Mouse (Mus musculus) neural tube, embryonic 11.5 days (tissue): ENCODE data around the gene Ece1. TPM values are rescaled to one million over a fixed set of nuclear protein-coding genes. Genes with fewer than 3 reads are reported as not detected.
"Not testable (repeated sequence)": the region's sequence is repeated elsewhere in the genome, so short reads cannot be mapped to it uniquely, and the experiment has no call there.

Source experiments
- ATAC-seq: fragments of 200-750 bp; cut with Nextera tagmentation; 2 replicates; pipeline ENCODE4 v1.8.0; 2017; ENCODE audit warnings: moderate number of reproducible peaks, mild to moderate bottlenecking, moderate TSS enrichment, moderate library complexity; ENCODE audit not compliant: insufficient read depth, low FRiP score, low TSS enrichment
- DNase-seq: peaks from one replicate; pipeline ENCODE4 v3.0.0-alpha.2; 2015; ENCODE audit warnings: low spot score
- H3K27ac ChIP-seq: fragments of 300-500 bp; sonication (generic); 2 replicates; pipeline ENCODE4 v1.5.1; 2014; ENCODE audit warnings: low read depth, mild to moderate bottlenecking, low read length
- H3K27me3 ChIP-seq: fragments of 300-500 bp; sonication (generic); 2 replicates; pipeline ENCODE4 v1.6.1; 2014; ENCODE audit warnings: mild to moderate bottlenecking, low read length, mixed read lengths; ENCODE audit not compliant: control insufficient read depth, insufficient read depth
- H3K36me3 ChIP-seq: fragments of 300-500 bp; sonication (generic); 2 replicates; pipeline ENCODE4 v1.6.1; 2014; ENCODE audit warnings: mild to moderate bottlenecking, low read length, moderate library complexity, mixed read lengths; ENCODE audit not compliant: control insufficient read depth, insufficient read depth
- H3K4me1 ChIP-seq: fragments of 300-500 bp; sonication (generic); 2 replicates; pipeline ENCODE4 v1.6.1; 2014; ENCODE audit warnings: low read length, mixed read lengths; ENCODE audit not compliant: control insufficient read depth, insufficient read depth
- H3K4me2 ChIP-seq: fragments of 300-500 bp; sonication (generic); 2 replicates; pipeline ENCODE4 v1.6.1; 2014; ENCODE audit warnings: low read depth, mild to moderate bottlenecking, moderate library complexity
- H3K4me3 ChIP-seq: fragments of 300-500 bp; sonication (generic); 2 replicates; pipeline ENCODE4 v1.5.1; 2014; ENCODE audit warnings: low read depth, low read length
- H3K9ac ChIP-seq: fragments of 300-500 bp; sonication (generic); 2 replicates; pipeline ENCODE4 v1.6.1; 2014; ENCODE audit warnings: mild to moderate bottlenecking, low read length
- H3K9me3 ChIP-seq: fragments of 300-500 bp; sonication (generic); 2 replicates; pipeline ENCODE4 v1.6.1; 2016; ENCODE audit warnings: low read length; ENCODE audit not compliant: control insufficient read depth
- WGBS: fragments of 180-500 bp; shearing (Covaris S2); extraction: QIAGEN DNeasy Blood & Tissue Kit; methylation state at CpG from one replicate; pipeline ENCODE4 v1.1.7; 2014; 5-methylcytosine and 5-hydroxymethylcytosine counted together
- polyA plus RNA-seq: library from polyadenylated mRNA; unstranded; fragments of >200 nt; fragmentation: Nextera tagmentation; extraction: Ambion mirVana; gene quantifications from 2 replicates; pipeline ENCODE4 v1.2.1, GENCODE M21; 2014

Gene Ece1
- polyA plus RNA-seq, 1 experiment from 2014 or later, result 39.8 TPM

DNA sequence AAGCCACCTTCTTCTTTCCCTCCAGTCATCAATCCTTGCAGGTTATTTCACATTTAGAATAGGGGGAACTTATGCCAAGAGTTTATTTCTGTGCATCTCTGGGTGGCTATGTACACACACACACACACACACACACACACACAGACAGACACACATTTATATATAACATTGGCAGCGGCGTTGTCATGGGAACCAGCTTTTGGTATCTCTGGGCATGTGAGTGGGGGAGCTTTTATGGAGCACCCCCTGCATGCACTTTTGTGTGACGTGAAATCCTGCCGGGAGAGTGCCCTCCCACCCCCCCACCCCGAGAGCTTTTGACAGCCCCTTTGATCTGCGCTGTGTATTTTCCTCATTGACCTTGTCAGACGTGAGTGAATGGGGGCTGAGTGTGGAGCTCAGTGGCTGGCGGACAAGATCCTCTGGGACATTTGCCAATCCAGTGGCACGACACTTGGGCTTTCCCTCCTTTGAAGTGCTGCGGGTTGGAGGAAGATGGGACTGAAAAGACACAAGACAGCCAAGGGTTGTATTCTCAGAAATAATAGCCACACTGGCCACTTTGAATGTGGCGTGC lies 108.7 kb downstream of the Ece1 start:
- H3K4me3 ChIP-seq, H3K4me2 ChIP-seq, H3K27me3 ChIP-seq, DNase-seq, H3K9me3 ChIP-seq, H3K4me1 ChIP-seq, H3K27ac ChIP-seq, H3K9ac ChIP-seq, H3K36me3 ChIP-seq: not testable (repeated sequence)
- no CpG with 5 or more reads among the region's 11 CpGs for WGBS
- ATAC-seq, result peak; percentile 58; the same call in 1 of the 2 replicates

DNA sequence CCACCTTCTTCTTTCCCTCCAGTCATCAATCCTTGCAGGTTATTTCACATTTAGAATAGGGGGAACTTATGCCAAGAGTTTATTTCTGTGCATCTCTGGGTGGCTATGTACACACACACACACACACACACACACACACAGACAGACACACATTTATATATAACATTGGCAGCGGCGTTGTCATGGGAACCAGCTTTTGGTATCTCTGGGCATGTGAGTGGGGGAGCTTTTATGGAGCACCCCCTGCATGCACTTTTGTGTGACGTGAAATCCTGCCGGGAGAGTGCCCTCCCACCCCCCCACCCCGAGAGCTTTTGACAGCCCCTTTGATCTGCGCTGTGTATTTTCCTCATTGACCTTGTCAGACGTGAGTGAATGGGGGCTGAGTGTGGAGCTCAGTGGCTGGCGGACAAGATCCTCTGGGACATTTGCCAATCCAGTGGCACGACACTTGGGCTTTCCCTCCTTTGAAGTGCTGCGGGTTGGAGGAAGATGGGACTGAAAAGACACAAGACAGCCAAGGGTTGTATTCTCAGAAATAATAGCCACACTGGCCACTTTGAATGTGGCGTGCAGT lies 112.9 kb downstream of the Ece1 start:
- DNase-seq, H3K4me2 ChIP-seq, H3K4me1 ChIP-seq, H3K27ac ChIP-seq, H3K9ac ChIP-seq, H3K36me3 ChIP-seq, H3K4me3 ChIP-seq, H3K9me3 ChIP-seq, H3K27me3 ChIP-seq: not testable (repeated sequence)
- peak; percentile 63; the same call in 1 of the 2 replicates for ATAC-seq
- WGBS, result no CpG with 5 or more reads among the region's 11 CpGs

DNA sequence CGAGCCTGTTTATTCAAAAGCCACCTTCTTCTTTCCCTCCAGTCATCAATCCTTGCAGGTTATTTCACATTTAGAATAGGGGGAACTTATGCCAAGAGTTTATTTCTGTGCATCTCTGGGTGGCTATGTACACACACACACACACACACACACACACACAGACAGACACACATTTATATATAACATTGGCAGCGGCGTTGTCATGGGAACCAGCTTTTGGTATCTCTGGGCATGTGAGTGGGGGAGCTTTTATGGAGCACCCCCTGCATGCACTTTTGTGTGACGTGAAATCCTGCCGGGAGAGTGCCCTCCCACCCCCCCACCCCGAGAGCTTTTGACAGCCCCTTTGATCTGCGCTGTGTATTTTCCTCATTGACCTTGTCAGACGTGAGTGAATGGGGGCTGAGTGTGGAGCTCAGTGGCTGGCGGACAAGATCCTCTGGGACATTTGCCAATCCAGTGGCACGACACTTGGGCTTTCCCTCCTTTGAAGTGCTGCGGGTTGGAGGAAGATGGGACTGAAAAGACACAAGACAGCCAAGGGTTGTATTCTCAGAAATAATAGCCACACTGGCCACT lies 117.1 kb downstream of the Ece1 start:
- H3K36me3 ChIP-seq, H3K9ac ChIP-seq, H3K4me1 ChIP-seq, H3K4me2 ChIP-seq, H3K4me3 ChIP-seq, H3K9me3 ChIP-seq, H3K27me3 ChIP-seq, DNase-seq, H3K27ac ChIP-seq: not testable (repeated sequence)
- peak; percentile 53; the same call in 1 of the 2 replicates for ATAC-seq
- whole genome bisulfite sequencing, result no CpG with 5 or more reads among the region's 11 CpGs

DNA sequence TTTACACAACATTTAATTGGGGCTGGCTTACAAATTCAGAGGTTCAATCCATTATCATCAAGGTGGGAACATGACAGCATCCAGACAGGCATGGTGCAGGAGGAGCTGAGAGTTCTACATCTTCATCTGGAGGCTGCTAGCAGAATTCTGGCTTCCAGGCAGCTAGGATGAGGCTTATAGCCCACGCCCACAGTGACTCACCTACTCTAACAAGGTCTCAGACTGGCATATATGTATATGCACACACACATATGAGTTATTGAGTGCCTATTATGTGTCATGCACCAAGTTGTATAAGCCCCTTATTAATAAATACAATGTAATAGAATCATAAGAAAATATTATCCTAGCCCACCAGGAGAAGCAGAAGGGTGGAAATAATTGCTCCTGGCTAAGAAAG lies 120.8 kb downstream of the Ece1 start:
- H3K4me3 ChIP-seq, result no peak overlapping the region
- ATAC-seq, result no peak
- H3K36me3 ChIP-seq, result no peaks in the 10 kb centered on the region
- no peak overlapping the region for H3K4me2 ChIP-seq
- WGBS, result 69% methylated on average over 1 of the region's 1 CpGs
- DNase-seq, result no peak
- no peaks in the 10 kb centered on the region for H3K9me3 ChIP-seq
- H3K27ac ChIP-seq, result no peak overlapping the region
- no peaks in the 10 kb centered on the region for H3K27me3 ChIP-seq
- no peak overlapping the region for H3K9ac ChIP-seq
- H3K4me1 ChIP-seq, result no peaks in the 10 kb centered on the region

DNA sequence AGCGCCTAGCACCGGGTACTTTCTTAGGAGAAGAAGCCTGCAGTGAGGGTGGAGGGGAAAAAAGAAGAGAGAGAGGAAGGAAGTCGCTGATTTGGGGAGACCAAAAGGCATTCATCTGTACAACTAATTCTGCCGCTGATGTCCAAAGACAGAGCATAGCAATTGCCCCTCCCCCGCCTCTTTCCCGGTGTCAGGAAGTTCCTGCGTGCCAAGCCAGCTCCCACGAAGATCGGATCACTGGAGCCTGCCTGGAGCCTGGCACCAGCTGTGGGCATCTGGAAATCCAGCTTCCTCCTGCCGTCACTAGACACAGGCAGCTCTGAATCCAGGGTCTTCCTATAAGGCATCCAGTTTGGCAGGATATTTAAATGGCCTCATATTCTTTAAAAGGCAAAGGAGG lies 122.2 kb downstream of the Ece1 start:
- DNase-seq (peak; percentile 34), ATAC-seq (no peak)
- Histone ChIP-seq H3K27me3 (no peaks in the 10 kb centered on the region), H3K27ac (no peak overlapping the region), H3K4me3 (no peak overlapping the region), H3K36me3 (no peaks in the 10 kb centered on the region), H3K4me1 (no peaks in the 10 kb centered on the region), H3K4me2 (no peak overlapping the region), H3K9me3 (no peaks in the 10 kb centered on the region), H3K9ac (no peak overlapping the region)
- WGBS, result 50% methylated on average over 10 of the region's 10 CpGs

DNA sequence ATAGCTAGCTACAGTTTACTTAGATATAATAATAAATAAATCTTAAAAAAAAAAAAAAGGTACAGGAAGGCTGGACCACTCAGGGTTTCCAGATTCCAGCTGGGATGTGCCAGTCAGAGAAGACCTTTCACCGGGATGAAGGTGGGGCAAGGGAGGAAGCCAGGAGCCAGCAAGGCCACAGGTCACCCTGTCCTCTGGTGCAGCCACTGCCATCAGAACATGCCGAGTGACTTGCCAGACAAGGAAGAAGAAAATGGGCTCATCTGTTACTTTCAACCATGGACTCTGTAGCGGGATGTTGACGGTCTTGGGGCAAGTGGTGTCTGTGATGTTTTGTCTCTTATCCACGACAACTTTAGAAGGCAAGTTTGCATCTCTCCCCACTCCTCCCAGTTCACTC lies 122.7 kb downstream of the Ece1 start:
- 78% methylated on average over 5 of the region's 5 CpGs for WGBS
- Histone ChIP-seq H3K27ac (no peak overlapping the region), H3K9ac (no peak overlapping the region), H3K9me3 (no peaks in the 10 kb centered on the region), H3K36me3 (no peaks in the 10 kb centered on the region), H3K4me3 (no peak overlapping the region), H3K27me3 (no peaks in the 10 kb centered on the region), H3K4me2 (no peak overlapping the region), H3K4me1 (no peaks in the 10 kb centered on the region)
- DNase-seq (no peak), ATAC-seq (no peak)

DNA sequence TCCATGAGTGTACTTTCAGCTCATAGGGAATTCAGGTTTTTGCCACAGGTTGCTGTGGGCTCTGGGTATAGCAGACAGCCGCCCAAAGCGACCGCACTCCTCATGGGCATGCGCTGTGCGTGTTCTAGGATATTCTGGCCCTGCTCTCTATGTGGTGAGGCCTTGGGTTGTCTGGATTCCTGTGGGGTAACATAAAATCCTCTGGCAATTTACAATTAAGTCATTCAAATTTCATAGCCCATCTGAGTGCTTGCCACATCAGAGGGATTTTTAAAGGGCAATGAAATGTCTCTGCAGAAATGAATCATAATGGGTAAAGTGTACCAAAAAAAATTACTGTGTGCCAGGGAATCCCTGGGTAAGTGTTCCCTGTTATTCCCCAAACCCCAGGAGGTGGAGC lies 127.4 kb downstream of the Ece1 start:
- H3K9me3 ChIP-seq, result no peaks in the 10 kb centered on the region
- H3K27ac ChIP-seq, result no peak overlapping the region
- no peak for DNase-seq
- no peak overlapping the region for H3K9ac ChIP-seq
- H3K4me2 ChIP-seq, result no peak overlapping the region
- no peaks in the 10 kb centered on the region for H3K4me1 ChIP-seq
- WGBS, result 91% methylated on average over 5 of the region's 5 CpGs
- H3K36me3 ChIP-seq, result no peaks in the 10 kb centered on the region
- no peaks in the 10 kb centered on the region for H3K27me3 ChIP-seq
- no peak overlapping the region for H3K4me3 ChIP-seq
- ATAC-seq, result no peak

DNA sequence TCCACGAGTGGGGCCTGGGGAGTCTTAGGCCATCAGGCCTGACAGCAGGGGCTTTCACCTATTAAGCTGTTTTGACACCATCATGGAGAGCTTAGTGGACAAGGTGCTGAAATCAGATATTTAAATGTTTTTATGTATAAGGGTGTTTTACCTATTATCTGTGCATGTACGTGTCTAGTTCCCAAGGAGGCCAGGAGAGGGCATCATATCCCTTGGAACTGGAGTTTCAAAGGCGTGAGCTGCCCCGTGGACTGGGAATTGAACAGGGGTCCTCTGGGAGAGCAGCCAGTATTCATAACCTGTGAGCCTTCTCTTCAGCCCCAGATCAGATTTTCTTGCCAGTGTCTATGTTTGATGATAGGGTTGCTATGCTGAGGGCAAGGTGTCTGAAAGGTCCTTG lies 128.4 kb downstream of the Ece1 start:
- Histone ChIP-seq H3K4me3 (no peak overlapping the region), H3K36me3 (no peaks in the 10 kb centered on the region), H3K9me3 (no peaks in the 10 kb centered on the region), H3K27ac (no peak overlapping the region), H3K4me1 (peaks cover 6% of the 10 kb centered on the region), H3K4me2 (no peak overlapping the region), H3K27me3 (no peaks in the 10 kb centered on the region), H3K9ac (no peak overlapping the region)
- DNase-seq (no peak), ATAC-seq (no peak)
- 85% methylated on average over 4 of the region's 4 CpGs for WGBS

DNA sequence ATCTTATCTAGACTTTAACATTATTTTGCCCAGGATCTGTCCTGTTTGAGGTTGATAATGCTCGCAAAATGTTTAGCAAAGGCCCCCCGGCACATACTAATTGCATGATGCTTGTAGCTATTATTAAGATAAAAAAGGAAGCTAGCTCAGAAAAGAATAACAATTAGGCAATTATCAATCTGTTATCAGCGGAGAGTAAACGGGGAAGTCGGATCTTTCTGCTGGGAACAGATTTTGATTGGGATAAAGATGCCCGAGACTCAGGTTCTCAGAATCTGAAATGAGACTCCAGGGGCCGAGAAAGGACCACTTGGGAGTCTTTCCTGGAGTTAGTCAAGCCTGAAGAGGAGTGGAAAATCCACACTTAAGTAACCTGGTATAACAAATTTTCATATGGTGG lies 129.2 kb downstream of the Ece1 start:
- no peak overlapping the region for H3K4me2 ChIP-seq
- WGBS, result 79% methylated on average over 7 of the region's 7 CpGs

More for the DNA sequence above, 129.2 kb downstream of the Ece1 start:
- DNase-seq (no peak), ATAC-seq (no peak)
- Histone ChIP-seq H3K36me3 (no peaks in the 10 kb centered on the region), H3K9me3 (no peaks in the 10 kb centered on the region), H3K4me3 (no peak overlapping the region), H3K27ac (no peak overlapping the region), H3K4me1 (peaks cover 14% of the 10 kb centered on the region), H3K9ac (no peak overlapping the region), H3K27me3 (no peaks in the 10 kb centered on the region)
